Mouse (Mus musculus): ENCODE measurements at regions not wholly inside any gene's neighbourhood (a gene's known extent, or its start where the extent isn't known, plus 50 kb on each side); places are given as distances from the start of the nearest gene placed in this dataset.

- no peak for TF ChIP-seq CTCF (IDR thresholded peaks at IDR 0.05; ENCODE audit: borderline replicate concordance, insufficient read depth, low read depth, low read length)
- TF ChIP-seq POLR2A (IDR thresholded peaks at IDR 0.05; ENCODE audit: borderline replicate concordance, insufficient read depth, low read length): no peak
Observed at GRCm38 (mm10) chr9:101649816-101650215, 211.8 kb upstream of the 9630041A04Rik start.

Data from cerebellum, adult 2 months (tissue).